Comparison of ENCODE assay signal across 20 mouse cellular contexts in the genomic region with DNA sequence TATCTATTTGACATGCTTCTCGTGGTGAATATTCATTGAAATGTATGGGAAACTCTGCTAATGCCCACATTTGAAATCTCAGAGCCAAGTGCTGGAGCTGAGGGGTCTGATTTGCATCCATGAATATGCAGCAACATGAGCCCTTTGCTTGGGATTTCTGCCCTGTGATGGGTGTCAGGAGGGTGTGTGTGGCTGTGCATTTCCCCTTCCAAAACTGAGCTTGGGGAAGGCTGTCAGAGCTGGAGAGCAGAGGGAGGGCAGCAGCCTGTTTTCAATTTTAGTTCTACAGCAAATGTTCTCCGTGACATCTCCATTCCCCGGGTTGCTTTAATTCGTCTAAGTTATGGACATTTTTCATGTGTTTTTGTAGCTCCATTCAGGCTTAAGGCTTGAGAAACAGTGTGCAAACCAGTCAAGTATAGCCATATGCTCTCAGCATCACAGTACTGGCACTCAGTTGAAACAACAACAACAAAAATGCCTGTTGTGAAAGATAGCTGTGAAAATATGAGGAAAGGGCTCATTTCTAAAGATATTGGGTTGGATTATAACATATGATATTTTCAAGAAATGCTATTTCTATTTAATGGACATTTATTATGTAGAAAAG.
DNase-seq lines count a peak whose midpoint lies in the region; ATAC-seq and TF ChIP-seq lines count a peak whose summit lies in the region.
"Had no signal": no experiment of that assay in that cellular context is flagged by ENCODE, and none has a peak within 500 bp of the region (broad histone marks: within the 10 kb centered on the region; RNA-seq: fewer than 3 reads in every experiment).

No protein-coding gene starts in this region.

- H3K9me3 ChIP-seq in embryonic facial prominence, embryonic 11.5 days (replicated peaks; ENCODE audit: control insufficient read depth, low read length), result no peaks in the 10 kb centered on the region
- H3K9me3 ChIP-seq in embryonic facial prominence, embryonic 10.5 days, result no peaks in the 10 kb centered on the region
- H3K9me3 ChIP-seq in hindbrain, embryonic 14.5 days (ENCODE audit: control insufficient read depth, low read length), result no peaks in the 10 kb centered on the region
- H3K9me3 ChIP-seq in hindbrain, embryonic 13.5 days, result no peaks in the 10 kb centered on the region
- no peaks in the 10 kb centered on the region for H3K9me3 ChIP-seq in midbrain, embryonic 13.5 days
- H3K9me3 ChIP-seq in midbrain, embryonic 16.5 days (replicated peaks; ENCODE audit: control insufficient read depth, low read length, poor library complexity, severe bottlenecking), result no peaks in the 10 kb centered on the region
- H3K9me3 ChIP-seq in forebrain, postnatal 0 days (ENCODE audit: low read length), result no peaks in the 10 kb centered on the region
- H3K9me3 ChIP-seq: heart, embryonic 10.5 days; hindbrain, embryonic 12.5 days; intestine, embryonic 15.5 days had no signal

- H3K4me3 ChIP-seq in embryonic facial prominence, embryonic 11.5 days (ENCODE audit: low read depth, low read length), result no peak overlapping the region
- H3K4me3 ChIP-seq in embryonic facial prominence, embryonic 10.5 days, result no peak overlapping the region
- no peak overlapping the region for H3K4me3 ChIP-seq in hindbrain, embryonic 14.5 days (replicated peaks; ENCODE audit: low read length)
- no peak overlapping the region for H3K4me3 ChIP-seq in hindbrain, embryonic 13.5 days
- H3K4me3 ChIP-seq in midbrain, embryonic 13.5 days (replicated peaks), result no peak overlapping the region
- H3K4me3 ChIP-seq in midbrain, embryonic 16.5 days (ENCODE audit: low read depth, low read length), result no peak overlapping the region
- H3K4me3 ChIP-seq in forebrain, postnatal 0 days (ENCODE audit: low read depth, low read length), result no peak overlapping the region
- H3K4me3 ChIP-seq: heart, embryonic 10.5 days; hindbrain, embryonic 12.5 days; intestine, embryonic 15.5 days had no signal

- H3K4me1 ChIP-seq in embryonic facial prominence, embryonic 11.5 days (ENCODE audit: control insufficient read depth, insufficient read depth, low read length), result no peaks in the 10 kb centered on the region
- no peaks in the 10 kb centered on the region for H3K4me1 ChIP-seq in embryonic facial prominence, embryonic 10.5 days
- no peaks in the 10 kb centered on the region for H3K4me1 ChIP-seq in hindbrain, embryonic 14.5 days (replicated peaks; ENCODE audit: control insufficient read depth, insufficient read depth, low read length)
- H3K4me1 ChIP-seq in hindbrain, embryonic 13.5 days (replicated peaks), result no peaks in the 10 kb centered on the region
- 0 out of 2 replicates have a peak, but pooled peaks cover 2% of the 10 kb centered on the region for H3K4me1 ChIP-seq in midbrain, embryonic 13.5 days (replicated peaks)
- no peaks in the 10 kb centered on the region for H3K4me1 ChIP-seq in midbrain, embryonic 16.5 days (ENCODE audit: control insufficient read depth, insufficient read depth, low read length)
- H3K4me1 ChIP-seq in forebrain, postnatal 0 days (ENCODE audit: insufficient read depth), result no peaks in the 10 kb centered on the region
- H3K4me1 ChIP-seq: heart, embryonic 10.5 days; intestine, embryonic 15.5 days had no signal

- no peak for ATAC-seq in embryonic facial prominence, embryonic 11.5 days (replicated peaks; ENCODE audit: insufficient number of reproducible peaks, low FRiP score, low TSS enrichment, low read depth)
- no peak for ATAC-seq in hindbrain, embryonic 14.5 days (ENCODE audit: low FRiP score)
- ATAC-seq in hindbrain, embryonic 13.5 days (ENCODE audit: low FRiP score), result no peak
- ATAC-seq in midbrain, embryonic 13.5 days, result 0 out of 2 replicates have a peak, but pooled peaks have one; percentile 65
- no peak for ATAC-seq in midbrain, embryonic 16.5 days
- peak; percentile 82 for ATAC-seq in forebrain, postnatal 0 days
- ATAC-seq: intestine, embryonic 15.5 days had no signal

- TF ChIP-seq CTCF in forebrain, postnatal 0 days (IDR thresholded peaks at IDR 0.05; ENCODE audit: low read depth), result no peak

- no peak overlapping the region for H3K4me2 ChIP-seq in embryonic facial prominence, embryonic 11.5 days (ENCODE audit: low read depth, low read length)
- no peak overlapping the region for H3K4me2 ChIP-seq in hindbrain, embryonic 14.5 days (replicated peaks)
- no peak overlapping the region for H3K4me2 ChIP-seq in hindbrain, embryonic 13.5 days
- no peak overlapping the region for H3K4me2 ChIP-seq in midbrain, embryonic 13.5 days (replicated peaks)
- H3K4me2 ChIP-seq in midbrain, embryonic 16.5 days (ENCODE audit: low read length), result no peak overlapping the region
- no peak overlapping the region for H3K4me2 ChIP-seq in forebrain, postnatal 0 days (ENCODE audit: low read depth)
- H3K4me2 ChIP-seq: hindbrain, embryonic 12.5 days; intestine, embryonic 15.5 days had no signal

- no peak overlapping the region for H3K9ac ChIP-seq in embryonic facial prominence, embryonic 11.5 days (replicated peaks; ENCODE audit: low read length)
- H3K9ac ChIP-seq in hindbrain, embryonic 14.5 days, result no peak overlapping the region
- no peak overlapping the region for H3K9ac ChIP-seq in hindbrain, embryonic 13.5 days
- H3K9ac ChIP-seq in midbrain, embryonic 13.5 days (replicated peaks), result no peak overlapping the region
- no peak overlapping the region for H3K9ac ChIP-seq in midbrain, embryonic 16.5 days (ENCODE audit: low read depth, low read length)
- H3K9ac ChIP-seq in forebrain, postnatal 0 days, result no peak overlapping the region
- H3K9ac ChIP-seq: hindbrain, embryonic 12.5 days; intestine, embryonic 15.5 days had no signal

- no peaks in the 10 kb centered on the region for H3K36me3 ChIP-seq in embryonic facial prominence, embryonic 11.5 days (replicated peaks; ENCODE audit: control insufficient read depth, insufficient read depth, low read depth, low read length)
- H3K36me3 ChIP-seq in embryonic facial prominence, embryonic 10.5 days (replicated peaks), result no peaks in the 10 kb centered on the region
- H3K36me3 ChIP-seq in hindbrain, embryonic 14.5 days (replicated peaks; ENCODE audit: control insufficient read depth, insufficient read depth), result no peaks in the 10 kb centered on the region
- H3K36me3 ChIP-seq in hindbrain, embryonic 13.5 days, result no peaks in the 10 kb centered on the region
- no peaks in the 10 kb centered on the region for H3K36me3 ChIP-seq in midbrain, embryonic 13.5 days
- no peaks in the 10 kb centered on the region for H3K36me3 ChIP-seq in midbrain, embryonic 16.5 days (ENCODE audit: control insufficient read depth, insufficient read depth, low read length)
- H3K36me3 ChIP-seq in forebrain, postnatal 0 days (ENCODE audit: insufficient read depth), result no peaks in the 10 kb centered on the region
- H3K36me3 ChIP-seq: heart, embryonic 10.5 days; hindbrain, embryonic 12.5 days; intestine, embryonic 15.5 days had no signal

- H3K27ac ChIP-seq in embryonic facial prominence, embryonic 11.5 days (replicated peaks; ENCODE audit: low read depth, low read length), result no peak overlapping the region
- no peak overlapping the region for H3K27ac ChIP-seq in embryonic facial prominence, embryonic 10.5 days (replicated peaks)
- no peak overlapping the region for H3K27ac ChIP-seq in hindbrain, embryonic 14.5 days
- no peak overlapping the region for H3K27ac ChIP-seq in hindbrain, embryonic 13.5 days
- no peak overlapping the region for H3K27ac ChIP-seq in midbrain, embryonic 13.5 days
- H3K27ac ChIP-seq in midbrain, embryonic 16.5 days (ENCODE audit: low read length), result no peak overlapping the region
- H3K27ac ChIP-seq in forebrain, postnatal 0 days (ENCODE audit: low read depth, low read length), result no peak overlapping the region
- H3K27ac ChIP-seq: heart, embryonic 10.5 days; hindbrain, embryonic 12.5 days; intestine, embryonic 15.5 days had no signal

- 50% methylated on average over 4 of the region's 4 CpGs for WGBS in embryonic facial prominence, embryonic 11.5 days
- WGBS in embryonic facial prominence, embryonic 10.5 days, result 65% methylated on average over 4 of the region's 4 CpGs
- WGBS in hindbrain, embryonic 14.5 days, result 64% methylated on average over 4 of the region's 4 CpGs
- WGBS in hindbrain, embryonic 13.5 days, result 69% methylated on average over 4 of the region's 4 CpGs
- WGBS in midbrain, embryonic 13.5 days, result 56% methylated on average over 4 of the region's 4 CpGs
- WGBS in midbrain, embryonic 16.5 days, result 61% methylated on average over 4 of the region's 4 CpGs
- 44% methylated on average over 4 of the region's 4 CpGs for WGBS in forebrain, postnatal 0 days

- DNase-seq in embryonic facial prominence, embryonic 11.5 days (ENCODE audit: low spot score), result peak; percentile 41
- no peak for DNase-seq in embryonic facial prominence, embryonic 10.5 days (ENCODE audit: low spot score)
- peak; percentile 20 for DNase-seq in hindbrain, embryonic 14.5 days (ENCODE audit: low spot score)
- DNase-seq in forebrain, postnatal 0 days, result peak; percentile 31
- DNase-seq in adrenal gland, adult 18-20 months (ENCODE audit: low spot score in 2 of 2), result no peak
- DNase-seq: adrenal gland, postnatal 14 days; B cell, adult 2 months; cerebellum, adult 18-20 months; cerebellum, adult 9-11 months; cerebellum, postnatal 36 days; gastrocnemius, postnatal 10 days; heart, adult 18-20 months; heart, postnatal 10 days; heart, postnatal 4 days had no signal

- H3K27me3 ChIP-seq in embryonic facial prominence, embryonic 11.5 days (ENCODE audit: control insufficient read depth, insufficient read depth, low read length), result no peaks in the 10 kb centered on the region
- H3K27me3 ChIP-seq in embryonic facial prominence, embryonic 10.5 days (replicated peaks; ENCODE audit: low read depth, poor library complexity, severe bottlenecking), result no peaks in the 10 kb centered on the region
- no peaks in the 10 kb centered on the region for H3K27me3 ChIP-seq in hindbrain, embryonic 14.5 days (ENCODE audit: control insufficient read depth, insufficient read depth, low read length)
- no peaks in the 10 kb centered on the region for H3K27me3 ChIP-seq in hindbrain, embryonic 13.5 days
- H3K27me3 ChIP-seq in midbrain, embryonic 13.5 days, result no peaks in the 10 kb centered on the region
- no peaks in the 10 kb centered on the region for H3K27me3 ChIP-seq in midbrain, embryonic 16.5 days (ENCODE audit: control insufficient read depth, insufficient read depth, low read depth, low read length)
- no peaks in the 10 kb centered on the region for H3K27me3 ChIP-seq in forebrain, postnatal 0 days (ENCODE audit: insufficient read depth, low read length)
- H3K27me3 ChIP-seq: hindbrain, embryonic 12.5 days; intestine, embryonic 15.5 days had no signal

Comparison
In these comparisons a context has a peak if more than half of its experiments do, and no peak if none do; other contexts are left out.
1. ATAC-seq: peak in midbrain, embryonic 13.5 days (single experiment) and forebrain, postnatal 0 days (single experiment); none in embryonic facial prominence, embryonic 11.5 days (single experiment), hindbrain, embryonic 14.5 days (single experiment), hindbrain, embryonic 13.5 days (single experiment) and midbrain, embryonic 16.5 days (single experiment).
2. DNase-seq: peak in embryonic facial prominence, embryonic 11.5 days (single experiment), hindbrain, embryonic 14.5 days (single experiment) and forebrain, postnatal 0 days (single experiment); none in embryonic facial prominence, embryonic 10.5 days (single experiment) and adrenal gland, adult 18-20 months (0 of 2).